Mouse (Mus musculus) lung, postnatal 36 days (tissue): ENCODE results near the gene Dclk3.

ENCODE experiments used
- DNase-seq: peaks from one replicate; pipeline ENCODE4 v3.0.0; 2022; ENCODE audit warnings: mixed read lengths

Dclk3 gene

GRCm38 (mm10) chr9:111490583-111490982, 51.7 kb downstream of the Dclk3 start:
- DNase-seq: no peak

GRCm38 (mm10) chr9:111491280-111491679, 52.4 kb downstream of the Dclk3 start:
- DNase-seq: no peak

- DNase-seq: no peak
Measured at GRCm38 (mm10) chr9:111493490-111493889, 54.6 kb downstream of the Dclk3 start.

- peak; percentile 61 for DNase-seq
Measured at GRCm38 (mm10) chr9:111495561-111495960, 56.7 kb downstream of the Dclk3 start.

GRCm38 (mm10) chr9:111497074-111497811, 58.4 kb downstream of the Dclk3 start:
- DNase-seq: peak; percentile 77

GRCm38 (mm10) chr9:111500211-111500610, 61.3 kb downstream of the Dclk3 start:
- no peak for DNase-seq

GRCm38 (mm10) chr9:111506075-111506474, 67.2 kb downstream of the Dclk3 start:
- no peak for DNase-seq

GRCm38 (mm10) chr9:111514586-111515473, 75.9 kb downstream of the Dclk3 start:
- DNase-seq: no peak

GRCm38 (mm10) chr9:111515536-111515935, 76.7 kb downstream of the Dclk3 start:
- no peak for DNase-seq

GRCm38 (mm10) chr9:111522226-111522625, 83.3 kb downstream of the Dclk3 start:
- DNase-seq: no peak

- no peak for DNase-seq
Measured at GRCm38 (mm10) chr9:111523111-111523510, 84.2 kb downstream of the Dclk3 start.

- no peak for DNase-seq
Measured at GRCm38 (mm10) chr9:111523871-111524270, 85.0 kb downstream of the Dclk3 start.

GRCm38 (mm10) chr9:111534744-111535423, 96.0 kb downstream of the Dclk3 start:
- DNase-seq: no peak

- no peak for DNase-seq
Measured at GRCm38 (mm10) chr9:111535445-111536064, 96.7 kb downstream of the Dclk3 start.
